Mouse (Mus musculus) heart, postnatal 0 days (tissue): Measurements from ENCODE around the gene Cog3.

Experiments
- CTCF ChIP-seq: IDR thresholded peaks from 2 replicates; pipeline ENCODE4 v1.5.1; 2016; ENCODE audit warnings: antibody characterized with exemption, control low read depth, low read depth
- EP300 ChIP-seq: IDR thresholded peaks from 2 replicates; pipeline ENCODE4 v1.6.1; 2016; ENCODE audit warnings: antibody characterized with exemption, low read depth

- TF ChIP-seq CTCF (no peak), EP300 (no peak)
Measured at GRCm38 (mm10) chr14:75773431-75773830, 19.1 kb upstream of the Cog3 start.
